Mouse (Mus musculus) megakaryocyte, embryonic 14.5 days (primary cell): Measurements from ENCODE around the gene Pin1rt1.

Experiments
- FLI1 ChIP-seq: IDR thresholded peaks from 2 replicates; pipeline ENCODE4 v1.6.1; 2012; ENCODE audit warnings: low read length, inconsistent platforms, mixed read lengths
- GATA1 ChIP-seq: IDR thresholded peaks from 3 replicates; pipeline ENCODE4 v1.6.1; 2012; ENCODE audit warnings: mixed read lengths, low read length, inconsistent platforms, borderline replicate concordance

DNA sequence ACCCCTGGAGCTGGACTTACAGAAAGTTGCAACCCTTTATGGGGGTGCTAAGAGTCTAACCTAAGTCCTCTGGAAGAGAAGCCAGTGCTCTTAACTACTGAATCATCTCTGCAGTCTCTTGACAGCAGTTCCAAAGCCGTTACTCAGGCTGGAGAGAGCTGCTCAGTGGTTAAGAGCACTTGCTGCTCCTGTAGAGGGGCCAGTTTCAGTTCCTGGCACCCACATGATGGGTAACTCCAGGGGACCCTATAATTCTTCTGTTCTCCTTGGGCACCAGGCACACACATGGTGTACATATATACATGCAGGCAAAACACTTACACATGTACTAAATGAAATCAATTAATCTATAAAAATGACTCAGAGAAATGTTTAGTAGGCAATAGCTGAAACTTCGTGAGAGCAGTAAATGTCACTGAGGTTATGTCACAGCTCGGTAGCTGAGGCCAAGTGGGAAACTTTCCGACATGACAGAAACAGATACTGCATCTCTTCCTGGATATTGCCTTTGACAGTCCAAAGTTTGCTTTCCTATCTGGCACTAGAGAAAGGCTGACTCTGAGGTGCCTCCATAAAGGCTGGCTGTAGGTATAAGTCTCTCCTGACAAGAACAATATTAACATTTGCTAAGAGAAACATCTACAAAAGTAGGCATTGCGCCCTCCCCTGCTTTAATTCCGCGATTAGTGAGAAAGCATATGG lies 24.2 kb upstream of the Pin1rt1 start:
- TF ChIP-seq FLI1 = no peak
- TF ChIP-seq GATA1 = no peak
